Mouse (Mus musculus) olfactory bulb, adult 2 months (tissue): ENCODE measurements around the gene Mafb.

Experiments used
- CTCF ChIP-seq: fragments of 200-500 bp; IDR thresholded peaks from 2 replicates; pipeline ENCODE4 v1.5.1; 2012; ENCODE audit warnings: low read depth, mild to moderate bottlenecking, low read length, moderate library complexity; ENCODE audit not compliant: insufficient read depth
- POLR2A ChIP-seq: fragments of 200-500 bp; IDR thresholded peaks from 2 replicates; pipeline ENCODE4 v1.6.1; 2012; ENCODE audit warnings: mild to moderate bottlenecking, low read depth, low read length, moderate library complexity; ENCODE audit not compliant: insufficient read depth

DNA sequence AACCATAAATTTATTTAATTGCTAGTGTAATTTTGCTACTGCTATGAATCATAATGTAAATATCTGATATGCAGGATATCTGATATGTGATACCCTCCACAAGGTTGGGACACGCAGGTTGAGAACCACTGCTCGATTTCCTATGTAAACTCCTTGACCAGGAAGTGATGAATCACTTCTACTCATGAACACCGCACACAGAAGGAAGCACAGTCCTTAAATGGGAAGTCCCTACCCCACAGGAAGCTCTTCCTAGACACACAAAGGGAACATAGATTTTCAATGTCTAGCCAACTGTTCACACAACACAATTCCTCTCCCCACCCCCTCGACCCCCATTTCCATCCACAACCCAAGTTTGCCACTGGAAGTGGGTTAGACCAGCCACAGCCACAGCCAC is 48.6 kb downstream of the Mafb start:
- TF ChIP-seq POLR2A = no peak
- TF ChIP-seq CTCF = no peak
